Mouse (Mus musculus) liver, adult 2 months (tissue): ENCODE measurements around the gene Gm5089.

Source experiments
- CTCF ChIP-seq: fragments of 200-500 bp; IDR thresholded peaks from 2 replicates; pipeline ENCODE4 v1.5.1; 2011; ENCODE audit warnings: low read depth, low read length, control low read depth
- POLR2A ChIP-seq: fragments of 200-500 bp; IDR thresholded peaks from 2 replicates; pipeline ENCODE4 v1.6.1; 2011; ENCODE audit warnings: low read length, control low read depth; ENCODE audit not compliant: insufficient read depth; ENCODE audit errors: extremely low read depth

- no peak for TF ChIP-seq CTCF
- TF ChIP-seq POLR2A = no peak
These were observed 38.9 kb upstream of the Gm5089 start for GRCm38 (mm10) chr14:122489686-122490414.
